Comparison of ENCODE assay signal across 22 mouse cellular contexts in genomic region chr2:65745400-65745799, GRCm38 (mm10).
DNase-seq lines count a peak whose midpoint lies in the region; ATAC-seq and TF ChIP-seq lines count a peak whose summit lies in the region.
"Had no signal": no experiment of that assay in that cellular context is flagged by ENCODE, and none has a peak within 500 bp of the region (broad histone marks: within the 10 kb centered on the region; RNA-seq: fewer than 3 reads in every experiment).

No protein-coding gene starts in this region.

- CTCF ChIA-PET in Patski (lab: Charles Lee): no interaction called here

- no peak overlapping the region for H3K27ac ChIP-seq in kidney, embryonic 14.5 days (ENCODE audit: low read depth, low read length)
- H3K27ac ChIP-seq in heart, adult 2 months: no peak overlapping the region
- H3K27ac ChIP-seq in forebrain, embryonic 14.5 days (ENCODE audit: low read depth, low read length): no peak overlapping the region
- H3K27ac ChIP-seq: embryonic facial prominence, embryonic 10.5 days; forebrain, embryonic 13.5 days; gastrocnemius, adult 2 months; heart, embryonic 10.5 days; hindbrain, embryonic 12.5 days; intestine, embryonic 15.5 days had no signal

- ATAC-seq in kidney, embryonic 14.5 days (ENCODE audit: low FRiP score, low TSS enrichment): no peak
- ATAC-seq in Patski: peak; percentile 54
- ATAC-seq in forebrain, embryonic 14.5 days: no peak
- ATAC-seq: CD4-positive, CD25-positive, alpha-beta regulatory T cell, adult 4 months; forebrain, embryonic 13.5 days; intestine, embryonic 15.5 days had no signal

- H3K79me2 ChIP-seq in heart, adult 2 months (replicated peaks; ENCODE audit: control insufficient read depth, insufficient read depth, low read length): no peaks in the 10 kb centered on the region

- no peak overlapping the region for H3K4me2 ChIP-seq in kidney, embryonic 14.5 days (replicated peaks; ENCODE audit: low read depth, low read length)
- H3K4me2 ChIP-seq in forebrain, embryonic 14.5 days (ENCODE audit: low read length): no peak overlapping the region
- H3K4me2 ChIP-seq: forebrain, embryonic 13.5 days; hindbrain, embryonic 12.5 days; intestine, embryonic 15.5 days had no signal

- intact Hi-C loops in heart, adult 2 months (cut with DNase I): no loop called here

- no peaks in the 10 kb centered on the region for H3K27me3 ChIP-seq in kidney, embryonic 14.5 days (ENCODE audit: control insufficient read depth, insufficient read depth, low read length)
- no peaks in the 10 kb centered on the region for H3K27me3 ChIP-seq in Patski
- H3K27me3 ChIP-seq in heart, adult 2 months (ENCODE audit: control insufficient read depth, insufficient read depth, low read length): no peaks in the 10 kb centered on the region
- H3K27me3 ChIP-seq in forebrain, embryonic 14.5 days (replicated peaks; ENCODE audit: control insufficient read depth, insufficient read depth, low read length): no peaks in the 10 kb centered on the region
- H3K27me3 ChIP-seq: forebrain, embryonic 13.5 days; hindbrain, embryonic 12.5 days; intestine, embryonic 15.5 days had no signal

- no peaks in the 10 kb centered on the region for H3K36me3 ChIP-seq in kidney, embryonic 14.5 days (ENCODE audit: control insufficient read depth, insufficient read depth, low read length)
- H3K36me3 ChIP-seq in heart, adult 2 months (ENCODE audit: control insufficient read depth, insufficient read depth, low read length): no peaks in the 10 kb centered on the region
- H3K36me3 ChIP-seq in forebrain, embryonic 14.5 days (ENCODE audit: control insufficient read depth, insufficient read depth, low read length): no peaks in the 10 kb centered on the region
- H3K36me3 ChIP-seq: embryonic facial prominence, embryonic 10.5 days; G1E; heart, embryonic 10.5 days; intestine, embryonic 15.5 days had no signal

- H3K4me3 ChIP-seq in kidney, embryonic 14.5 days (ENCODE audit: low read length): no peak overlapping the region
- H3K4me3 ChIP-seq in heart, adult 2 months: no peak overlapping the region
- H3K4me3 ChIP-seq in forebrain, embryonic 14.5 days (ENCODE audit: low read depth, low read length): no peak overlapping the region
- H3K4me3 ChIP-seq: embryonic facial prominence, embryonic 10.5 days; forebrain, embryonic 13.5 days; gastrocnemius, adult 2 months; heart, embryonic 10.5 days; hindbrain, embryonic 12.5 days; intestine, embryonic 15.5 days had no signal

- in situ Hi-C loops in Patski (cut with MboI; ENCODE audit: low pct_unique_long_range_greater_than_20kb): no loop called here

- POLR2A ChIA-PET in Patski (lab: Charles Lee): no interaction called here

- TF ChIP-seq POLR2A in heart, adult 2 months (IDR thresholded peaks at IDR 0.05; ENCODE audit: insufficient read depth, low read depth, low read length): no peak

- H3K9me3 ChIP-seq in kidney, embryonic 14.5 days (ENCODE audit: control insufficient read depth, low read length): no peaks in the 10 kb centered on the region
- no peaks in the 10 kb centered on the region for H3K9me3 ChIP-seq in forebrain, embryonic 14.5 days (replicated peaks; ENCODE audit: control insufficient read depth, low read length)
- H3K9me3 ChIP-seq: embryonic facial prominence, embryonic 10.5 days; forebrain, embryonic 13.5 days; heart, embryonic 10.5 days; hindbrain, embryonic 12.5 days; intestine, embryonic 15.5 days had no signal

- TF ChIP-seq EP300 in heart, adult 2 months (IDR thresholded peaks at IDR 0.05; ENCODE audit: insufficient read depth, low read depth, low read length): no peak

- DNase-seq in adrenal gland, postnatal 14 days: peak; percentile 3
- no peak for DNase-seq in adrenal gland, postnatal 25 days
- peak; percentile 2 for DNase-seq in kidney, postnatal 14 days
- DNase-seq in Patski (ENCODE audit: low read depth, low spot score): peak; percentile 7
- DNase-seq in heart, adult 2 months: no peak
- no peak for DNase-seq in forebrain, embryonic 14.5 days (ENCODE audit: low spot score)
- DNase-seq: adrenal gland, adult 8-10 months; cerebellum, adult 2 months; cerebellum, postnatal 10 days; gastrocnemius, adult 2 months; gastrocnemius, postnatal 36 days; heart, adult 11 months; heart, postnatal 10 days; heart, postnatal 4 days had no signal

- 78% methylated on average over 5 of the region's 5 CpGs for WGBS in kidney, embryonic 14.5 days
- 60% methylated on average over 5 of the region's 5 CpGs for WGBS in heart, adult 2 months
- 84% methylated on average over 5 of the region's 5 CpGs for WGBS in forebrain, embryonic 14.5 days

- no peak for TF ChIP-seq CTCF in Patski (IDR thresholded peaks at IDR 0.05)
- no peak for TF ChIP-seq CTCF in heart, adult 2 months (IDR thresholded peaks at IDR 0.05)

- H3K9ac ChIP-seq in kidney, embryonic 14.5 days (ENCODE audit: low read depth, low read length): no peak overlapping the region
- no peak overlapping the region for H3K9ac ChIP-seq in heart, adult 2 months (ENCODE audit: low read depth, low read length)
- no peak overlapping the region for H3K9ac ChIP-seq in forebrain, embryonic 14.5 days (ENCODE audit: low read length)
- H3K9ac ChIP-seq: forebrain, embryonic 13.5 days; hindbrain, embryonic 12.5 days; intestine, embryonic 15.5 days had no signal

- no peaks in the 10 kb centered on the region for H3K4me1 ChIP-seq in kidney, embryonic 14.5 days (ENCODE audit: control insufficient read depth, insufficient read depth, low read length)
- H3K4me1 ChIP-seq in heart, adult 2 months (ENCODE audit: control insufficient read depth, insufficient read depth, low read length): no peaks in the 10 kb centered on the region
- H3K4me1 ChIP-seq in forebrain, embryonic 14.5 days (ENCODE audit: control insufficient read depth, insufficient read depth, low read length): no peaks in the 10 kb centered on the region
- H3K4me1 ChIP-seq: embryonic facial prominence, embryonic 10.5 days; forebrain, embryonic 13.5 days; heart, embryonic 10.5 days; hindbrain, embryonic 12.5 days; intestine, embryonic 15.5 days had no signal

Comparison
In these comparisons a context has a peak if more than half of its experiments do, and no peak if none do; other contexts are left out.
1. DNase-seq: peak in adrenal gland, postnatal 14 days (single experiment), kidney, postnatal 14 days (single experiment) and Patski (single experiment); none in adrenal gland, postnatal 25 days (single experiment), heart, adult 2 months (0 of 2) and forebrain, embryonic 14.5 days (single experiment).